Mouse (Mus musculus) ES-CJ7 (cell line): ENCODE data around the gene Ccnd2.

ENCODE experiments used
- DNase-seq: peaks from one replicate; pipeline ENCODE4 v3.0.0; 2011; ENCODE audit warnings: low read depth, low spot score

Gene Ccnd2

DNA sequence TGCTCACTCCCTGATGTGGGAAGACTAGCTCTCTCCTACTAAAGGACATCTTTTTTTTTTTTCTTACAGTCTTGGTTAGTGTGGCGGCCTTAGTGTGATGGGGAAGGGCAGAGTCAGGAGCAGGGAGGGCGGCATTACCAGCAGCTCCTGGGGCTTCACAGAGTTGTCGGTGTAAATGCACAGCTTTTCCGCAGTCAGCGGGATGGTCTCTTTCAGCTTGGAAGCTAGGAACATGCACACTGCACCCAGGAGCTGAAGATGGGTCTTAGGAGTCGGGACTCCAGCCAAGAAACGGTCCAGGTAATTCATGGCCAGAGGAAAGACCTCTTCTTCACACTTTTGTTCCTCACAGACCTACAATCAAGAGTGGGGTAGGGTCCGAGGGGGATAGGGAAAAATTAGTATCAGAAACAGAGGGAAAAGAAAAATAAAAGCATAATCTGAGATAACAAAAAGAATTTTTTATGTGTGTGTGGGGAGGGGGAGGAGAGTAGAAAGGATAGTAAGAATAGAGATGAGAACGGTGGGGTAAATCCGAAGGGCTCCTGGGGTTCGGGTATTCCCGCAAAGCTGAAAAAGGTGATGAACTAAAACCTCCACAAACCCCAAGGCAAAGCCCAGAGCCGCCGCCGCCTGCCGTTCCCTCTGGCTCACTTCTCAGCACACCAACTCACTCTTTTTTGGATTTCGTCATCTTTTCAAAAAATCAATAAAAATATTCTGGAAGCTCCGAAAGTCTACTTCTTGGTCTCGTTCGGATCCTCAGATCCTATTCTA lies 3.3 kb downstream of the Ccnd2 start:
- DNase-seq, result peak; percentile 32

- DNase-seq, result peak; percentile 92
Measured at GRCm38 (mm10) chr6:127147665-127148064, 4.3 kb downstream of the Ccnd2 start.

- DNase-seq, result no peak
Measured at GRCm38 (mm10) chr6:127146322-127146947, 5.6 kb downstream of the Ccnd2 start.

DNA sequence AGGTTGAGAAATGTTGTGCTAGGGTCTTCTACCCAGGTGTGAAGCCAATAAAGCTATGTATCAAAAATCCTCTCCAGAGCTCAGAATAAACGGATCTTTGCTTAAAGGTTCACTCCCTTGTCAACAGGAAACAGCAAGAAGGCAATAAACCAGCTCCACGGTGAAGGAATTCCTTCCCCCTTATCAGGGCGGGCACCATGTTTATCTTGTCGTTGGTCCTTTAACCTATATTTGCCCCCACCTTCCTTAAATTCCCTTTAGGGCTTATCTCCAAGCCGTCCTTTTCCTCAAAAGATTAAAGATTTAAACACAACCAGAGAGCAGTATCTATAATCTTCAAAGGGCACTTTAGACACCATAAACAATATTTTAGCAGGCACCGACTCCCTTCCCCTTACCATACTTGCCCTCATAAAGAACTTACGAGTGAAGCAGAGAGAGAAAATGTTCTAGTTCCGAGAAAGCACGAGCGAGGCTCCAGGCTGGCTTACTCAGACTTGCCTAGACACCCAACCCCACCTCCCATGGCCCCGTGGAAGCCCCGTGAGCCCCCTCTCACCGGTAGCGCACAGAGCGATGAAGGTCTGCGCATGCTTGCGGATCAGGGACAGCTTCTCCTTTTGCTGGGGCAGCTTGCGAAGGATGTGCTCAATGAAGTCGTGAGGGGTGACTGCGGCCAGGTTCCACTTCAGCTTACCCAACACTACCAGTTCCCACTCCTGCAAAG lies 6.4 kb downstream of the Ccnd2 start:
- DNase-seq, result no peak

- DNase-seq, result no peak
Measured at GRCm38 (mm10) chr6:127143576-127144288, 8.3 kb downstream of the Ccnd2 start.

GRCm38 (mm10) chr6:127143124-127143520 lies 8.9 kb downstream of the Ccnd2 start:
- DNase-seq, result no peak

DNA sequence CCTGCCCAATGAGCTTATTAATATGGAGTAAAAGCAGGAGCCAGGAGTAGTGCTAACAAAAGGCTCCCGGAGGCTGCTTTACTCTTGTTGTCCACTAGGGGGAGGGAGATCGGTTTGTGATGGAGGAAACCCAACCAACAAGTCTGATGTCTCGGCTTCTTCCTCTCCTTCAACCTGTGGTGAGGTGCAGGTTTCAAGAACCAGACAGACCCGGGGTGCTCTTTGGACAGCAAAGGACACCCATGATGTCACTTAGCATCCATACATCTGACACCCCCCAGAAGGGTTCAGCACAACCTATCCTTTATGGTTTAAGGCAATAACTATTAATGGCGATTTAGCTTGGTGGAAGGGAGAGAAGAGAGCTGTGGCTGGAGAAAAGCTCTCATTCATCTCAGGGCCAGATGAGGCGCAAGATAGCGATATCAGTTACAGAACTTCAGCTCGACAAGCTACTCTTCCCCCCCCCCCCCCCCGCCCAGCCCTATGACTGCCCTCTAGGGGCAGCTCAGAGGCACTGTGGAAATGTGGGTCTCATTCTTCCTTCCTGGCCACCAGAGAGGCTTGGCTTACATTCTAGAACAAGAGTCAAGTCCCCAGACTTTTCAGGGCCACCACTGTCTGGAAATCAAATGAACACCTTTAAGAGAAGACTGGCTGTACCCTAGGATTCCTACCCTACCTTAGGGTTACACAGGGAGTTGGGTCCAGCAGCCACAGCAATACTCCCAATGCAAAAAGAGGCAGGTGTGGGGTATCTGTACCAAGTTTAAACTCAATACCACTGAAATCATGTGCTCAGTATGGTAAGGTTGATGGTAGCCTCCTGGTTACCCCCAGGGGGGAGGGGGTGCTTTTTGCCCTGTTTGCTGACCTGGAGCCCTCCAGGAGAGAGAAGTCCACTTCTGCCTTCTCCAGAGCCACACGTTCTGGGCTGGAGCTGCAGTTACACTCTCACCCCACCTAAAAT lies 9.6 kb downstream of the Ccnd2 start:
- DNase-seq, result peak; percentile 84

GRCm38 (mm10) chr6:127138962-127139361 lies 13.0 kb downstream of the Ccnd2 start:
- no peak for DNase-seq

GRCm38 (mm10) chr6:127133433-127134245 lies 18.4 kb downstream of the Ccnd2 start:
- no peak for DNase-seq

DNA sequence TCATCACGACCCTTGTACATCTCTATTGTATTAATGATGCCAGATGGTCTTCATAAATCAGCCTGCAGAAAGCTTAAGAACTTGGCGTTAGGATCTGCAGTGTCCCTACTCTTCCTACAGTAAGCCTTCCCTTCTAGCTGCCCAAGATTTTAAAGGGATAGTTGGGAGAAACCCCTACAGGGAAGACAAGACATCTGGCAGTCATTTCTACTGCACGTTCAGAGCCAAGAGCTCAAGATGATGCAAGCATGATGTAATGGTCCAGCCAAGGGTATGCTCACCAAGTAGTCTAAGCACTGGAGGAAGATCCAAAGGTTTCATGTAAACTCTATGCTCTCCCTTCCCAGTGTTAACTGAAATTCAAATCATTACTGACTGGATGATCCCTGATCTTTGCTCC lies 19.3 kb downstream of the Ccnd2 start:
- no peak for DNase-seq

GRCm38 (mm10) chr6:127131946-127132345 lies 20.0 kb downstream of the Ccnd2 start:
- DNase-seq, result no peak

DNA sequence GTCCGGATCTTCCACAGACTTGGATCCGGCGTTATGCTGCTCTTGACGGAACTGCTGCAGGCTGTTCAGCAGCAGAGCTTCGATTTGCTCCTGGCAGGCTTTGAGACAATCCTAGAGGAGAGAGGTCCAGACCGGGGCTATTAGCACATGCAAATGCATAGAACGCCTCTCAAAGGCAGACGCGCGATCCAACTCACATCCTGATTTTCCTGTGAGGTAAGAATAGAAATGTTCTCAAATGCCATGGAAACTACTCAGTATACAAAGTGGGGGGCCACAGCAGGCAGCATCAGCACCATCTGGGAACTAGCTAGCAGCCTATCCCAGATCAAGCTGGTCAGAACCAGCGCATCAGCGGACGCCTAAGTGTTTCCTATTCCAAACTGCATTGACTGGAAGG lies 21.6 kb downstream of the Ccnd2 start:
- DNase-seq, result peak; percentile 96

DNA sequence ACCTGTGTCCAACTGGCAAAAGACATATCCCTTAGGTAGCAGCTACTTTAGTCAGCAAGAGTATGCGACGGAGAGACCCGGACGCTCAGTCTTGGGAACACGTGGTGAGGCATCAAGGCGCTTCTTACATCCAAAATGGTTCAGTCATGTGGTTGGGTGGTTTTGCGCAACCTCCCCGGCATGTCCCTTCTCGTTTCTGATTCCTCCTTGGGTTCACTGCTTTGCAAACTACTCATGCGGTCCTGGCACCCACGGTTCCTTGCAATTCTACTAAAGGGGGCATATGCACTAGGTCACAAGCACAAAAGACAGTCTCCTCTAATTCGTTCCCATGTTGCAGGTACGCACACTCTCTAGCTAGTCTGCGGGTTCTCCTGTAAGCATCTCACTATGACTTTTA lies 22.3 kb downstream of the Ccnd2 start:
- DNase-seq, result no peak

DNA sequence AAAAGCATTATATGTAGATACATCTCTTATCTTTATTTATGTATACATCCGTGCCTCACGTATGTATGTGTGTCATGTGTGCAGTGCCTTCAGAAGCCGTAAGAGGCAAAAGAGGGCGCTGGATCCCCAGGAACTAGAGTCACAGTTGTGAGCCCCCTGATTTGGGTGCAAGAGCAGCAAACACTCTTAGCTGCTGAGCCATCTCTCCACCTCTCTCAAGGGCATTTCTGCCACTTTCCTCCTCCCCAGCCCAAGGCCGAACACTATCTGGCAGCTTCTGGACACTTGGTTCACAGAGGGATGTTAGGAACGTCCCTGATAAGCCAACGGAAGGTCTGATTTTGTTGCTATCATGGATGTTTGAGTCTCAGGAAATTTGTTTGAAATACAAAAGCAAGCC lies 28.5 kb downstream of the Ccnd2 start:
- DNase-seq, result no peak

DNA sequence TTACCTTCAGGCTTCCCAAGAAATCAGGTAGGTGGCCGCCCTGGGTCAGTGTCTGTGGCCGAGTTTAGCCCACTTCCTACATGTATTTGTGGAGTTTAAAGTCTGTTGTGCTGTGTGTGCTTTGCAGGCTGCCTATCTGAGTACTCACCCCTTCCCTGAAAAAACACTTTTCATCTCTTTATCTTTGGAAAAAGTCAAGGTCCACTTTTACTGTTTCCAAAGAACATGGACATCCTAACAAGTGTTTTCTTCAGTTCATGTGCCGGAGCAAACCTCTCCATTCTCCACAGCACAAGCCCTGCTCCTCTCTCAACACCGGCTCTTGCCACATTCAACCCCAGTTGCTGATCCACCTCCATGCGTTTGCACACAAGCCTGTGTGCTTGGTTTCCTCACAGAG lies 29.0 kb downstream of the Ccnd2 start:
- DNase-seq, result no peak

DNA sequence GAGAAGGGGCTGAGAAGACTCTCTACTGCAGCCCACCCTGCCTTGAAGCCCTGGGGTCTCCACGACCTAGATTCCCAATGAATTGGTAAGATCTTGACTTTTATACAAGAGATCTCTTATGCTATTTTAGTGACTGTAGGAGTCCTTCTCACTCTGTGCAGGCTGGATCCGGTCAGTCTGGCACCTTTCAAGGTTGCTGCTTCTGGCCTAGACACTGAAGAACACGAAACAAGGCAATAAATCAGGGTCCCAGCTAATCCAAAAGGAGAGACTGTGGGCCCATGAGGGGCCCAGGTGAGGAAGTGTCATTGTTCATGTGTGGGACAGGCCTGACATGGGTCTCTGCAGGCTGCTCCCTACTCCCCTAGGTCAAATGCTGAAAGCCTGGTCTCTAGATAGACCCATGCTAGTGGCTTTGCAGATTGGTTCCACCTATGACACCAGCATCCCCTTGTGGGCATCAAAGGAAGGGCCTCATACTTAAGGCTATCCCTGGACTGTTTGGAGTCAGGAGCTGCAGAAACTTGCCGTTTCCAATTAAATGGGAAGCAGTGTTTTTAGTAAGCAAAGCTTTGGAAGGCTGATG lies 29.7 kb downstream of the Ccnd2 start:
- DNase-seq, result peak; percentile 67

GRCm38 (mm10) chr6:127114753-127115456 lies 37.1 kb downstream of the Ccnd2 start:
- peak; percentile 70 for DNase-seq

GRCm38 (mm10) chr6:127109402-127109930 lies 42.5 kb downstream of the Ccnd2 start, which contains the start of gene Tigar:
TSS of gene Tigar (minus strand) at chr6:127109557.
- peak; percentile 97 for DNase-seq
